Mouse (Mus musculus): Measurements from ENCODE around the gene Ankrd11. TPM values are rescaled to one million over a fixed set of nuclear protein-coding genes. Genes with fewer than 3 reads are reported as not detected.

Ankrd11 gene
- polyA plus RNA-seq, 1 experiment: 41.9 TPM

- no peak overlapping the region for H3K27ac ChIP-seq (ENCODE audit: control insufficient read depth, insufficient read depth, low read depth, low read length)
- H3K27me3 ChIP-seq (ENCODE audit: control insufficient read depth, insufficient read depth, low read length): no peaks in the 10 kb centered on the region
- H3K4me3 ChIP-seq (ENCODE audit: control insufficient read depth, low read depth, low read length): no peak overlapping the region
- no peaks in the 10 kb centered on the region for H3K36me3 ChIP-seq (ENCODE audit: control insufficient read depth, insufficient read depth, low read length)
- no peaks in the 10 kb centered on the region for H3K4me1 ChIP-seq (ENCODE audit: control insufficient read depth, insufficient read depth, low read length)
- TF ChIP-seq CTCF (IDR thresholded peaks at IDR 0.05; ENCODE audit: control insufficient read depth, insufficient read depth, insufficient replicate concordance, low read depth, low read length): no peak
- no peak for TF ChIP-seq POLR2A (IDR thresholded peaks at IDR 0.05; ENCODE audit: control insufficient read depth, low read depth, low read length)
These were observed 197.9 kb downstream of the Ankrd11 start for GRCm38 (mm10) chr8:122844161-122844560.

GRCm38 (mm10) chr8:122836696-122837095 is 205.4 kb downstream of the Ankrd11 start:
- Histone ChIP-seq H3K4me1 (ENCODE audit: control insufficient read depth, insufficient read depth, low read length) (no peaks in the 10 kb centered on the region), H3K4me3 (ENCODE audit: control insufficient read depth, low read depth, low read length) (no peak overlapping the region), H3K27ac (ENCODE audit: control insufficient read depth, insufficient read depth, low read depth, low read length) (no peak overlapping the region), H3K27me3 (ENCODE audit: control insufficient read depth, insufficient read depth, low read length) (no peaks in the 10 kb centered on the region), H3K36me3 (ENCODE audit: control insufficient read depth, insufficient read depth, low read length) (no peaks in the 10 kb centered on the region)
- no peak for TF ChIP-seq POLR2A (IDR thresholded peaks at IDR 0.05; ENCODE audit: control insufficient read depth, low read depth, low read length)
- no peak for TF ChIP-seq CTCF (IDR thresholded peaks at IDR 0.05; ENCODE audit: control insufficient read depth, insufficient read depth, insufficient replicate concordance, low read depth, low read length)

GRCm38 (mm10) chr8:122836199-122836598 is 205.9 kb downstream of the Ankrd11 start:
- H3K36me3 ChIP-seq (ENCODE audit: control insufficient read depth, insufficient read depth, low read length): no peaks in the 10 kb centered on the region

GRCm38 (mm10) chr8:122834971-122835370 is 207.1 kb downstream of the Ankrd11 start:
- Histone ChIP-seq H3K36me3 (ENCODE audit: control insufficient read depth, insufficient read depth, low read length) (no peaks in the 10 kb centered on the region), H3K27me3 (ENCODE audit: control insufficient read depth, insufficient read depth, low read length) (no peaks in the 10 kb centered on the region), H3K4me3 (ENCODE audit: control insufficient read depth, low read depth, low read length) (no peak overlapping the region), H3K27ac (ENCODE audit: control insufficient read depth, insufficient read depth, low read depth, low read length) (no peak overlapping the region), H3K4me1 (ENCODE audit: control insufficient read depth, insufficient read depth, low read length) (no peaks in the 10 kb centered on the region)
- peak; percentile 78; the same call in 1 of the 2 replicates for TF ChIP-seq CTCF (IDR thresholded peaks at IDR 0.05; ENCODE audit: control insufficient read depth, insufficient read depth, insufficient replicate concordance, low read depth, low read length)
- TF ChIP-seq POLR2A (IDR thresholded peaks at IDR 0.05; ENCODE audit: control insufficient read depth, low read depth, low read length): no peak

More at GRCm38 (mm10) chr8:122836199-122836598, 205.9 kb downstream of the Ankrd11 start:
- no peak overlapping the region for H3K4me3 ChIP-seq (ENCODE audit: control insufficient read depth, low read depth, low read length)
- H3K27me3 ChIP-seq (ENCODE audit: control insufficient read depth, insufficient read depth, low read length): no peaks in the 10 kb centered on the region
- no peaks in the 10 kb centered on the region for H3K4me1 ChIP-seq (ENCODE audit: control insufficient read depth, insufficient read depth, low read length)
- no peak overlapping the region for H3K27ac ChIP-seq (ENCODE audit: control insufficient read depth, insufficient read depth, low read depth, low read length)
- TF ChIP-seq CTCF (IDR thresholded peaks at IDR 0.05; ENCODE audit: control insufficient read depth, insufficient read depth, insufficient replicate concordance, low read depth, low read length) (no peak), POLR2A (IDR thresholded peaks at IDR 0.05; ENCODE audit: control insufficient read depth, low read depth, low read length) (no peak)

- Histone ChIP-seq H3K27ac (ENCODE audit: control insufficient read depth, insufficient read depth, low read depth, low read length) (no peak overlapping the region), H3K27me3 (ENCODE audit: control insufficient read depth, insufficient read depth, low read length) (no peaks in the 10 kb centered on the region), H3K36me3 (ENCODE audit: control insufficient read depth, insufficient read depth, low read length) (no peaks in the 10 kb centered on the region), H3K4me1 (ENCODE audit: control insufficient read depth, insufficient read depth, low read length) (no peaks in the 10 kb centered on the region), H3K4me3 (ENCODE audit: control insufficient read depth, low read depth, low read length) (no peak overlapping the region)
- TF ChIP-seq CTCF (IDR thresholded peaks at IDR 0.05; ENCODE audit: control insufficient read depth, insufficient read depth, insufficient replicate concordance, low read depth, low read length): no peak
- no peak for TF ChIP-seq POLR2A (IDR thresholded peaks at IDR 0.05; ENCODE audit: control insufficient read depth, low read depth, low read length)
These were observed 207.7 kb downstream of the Ankrd11 start for GRCm38 (mm10) chr8:122834416-122834815.

Other genes with a start within 250 kb of the Ankrd11 start
- 0.12 and 0.14 TPM in 2 replicates for gene Cdh15, start 194.3 kb downstream of the Ankrd11 start, polyA plus RNA-seq (2012; rRNA removed)
- 101 and 124 TPM in 2 replicates for gene Spg7, start 20.7 kb upstream of the Ankrd11 start, polyA plus RNA-seq (2012; rRNA removed)
- 834 and 1,155 TPM in 2 replicates for gene Rpl13, start 60.1 kb upstream of the Ankrd11 start, polyA plus RNA-seq (2012; rRNA removed)
- gene Cpne7, start 75.1 kb upstream of the Ankrd11 start, polyA plus RNA-seq (2012; rRNA removed): 1.1 and 1.3 TPM in 2 replicates
- gene Sult5a1, start 116.0 kb upstream of the Ankrd11 start, polyA plus RNA-seq (2012; rRNA removed): 3.8 and 5.2 TPM in 2 replicates
- 9.6 and 10.5 TPM in 2 replicates for gene Dpep1, start 144.0 kb upstream of the Ankrd11 start, polyA plus RNA-seq (2012; rRNA removed)
- 98.1 and 98.4 TPM in 2 replicates for gene Chmp1a, start 170.5 kb upstream of the Ankrd11 start, polyA plus RNA-seq (2012; rRNA removed)
- 921 and 929 TPM in 2 replicates for gene Spata33, start 170.6 kb upstream of the Ankrd11 start, polyA plus RNA-seq (2012; rRNA removed)
- 62.0 and 65.4 TPM in 2 replicates for gene Cdk10, start 182.6 kb upstream of the Ankrd11 start, polyA plus RNA-seq (2012; rRNA removed)
- 34.4 and 35.0 TPM in 2 replicates for gene Spata2l, start 194.0 kb upstream of the Ankrd11 start, polyA plus RNA-seq (2012; rRNA removed)
- gene Zfp276, start 211.9 kb upstream of the Ankrd11 start, polyA plus RNA-seq (2012; rRNA removed): 7.9 and 8.3 TPM in 2 replicates
- gene Vps9d1, start 212.1 kb upstream of the Ankrd11 start, polyA plus RNA-seq (2012; rRNA removed): 30.0 and 34.2 TPM in 2 replicates